Mouse (Mus musculus) neural tube, embryonic 15.5 days (tissue): ENCODE data around the gene Krt76. TPM values are rescaled to one million over a fixed set of nuclear protein-coding genes. Genes with fewer than 3 reads are reported as not detected.
A peak's percentile ranks its signal among the peaks of the same experiment; 100 is the strongest.

ENCODE experiments used
- ATAC-seq: fragments of 200-750 bp; cut with Nextera tagmentation; 2 replicates; pipeline ENCODE4 v1.8.0; 2017; ENCODE audit warnings: mild to moderate bottlenecking, moderate TSS enrichment, moderate library complexity; ENCODE audit not compliant: low FRiP score
- H3K27ac ChIP-seq: fragments of 300-500 bp; sonication (generic); replicated peaks from 2 replicates; pipeline ENCODE4 v1.5.1; 2015; ENCODE audit warnings: mild to moderate bottlenecking, inconsistent platforms
- H3K27me3 ChIP-seq: fragments of 300-500 bp; sonication (generic); replicated peaks from 2 replicates; pipeline ENCODE4 v1.6.1; 2015; ENCODE audit warnings: inconsistent platforms
- H3K36me3 ChIP-seq: fragments of 300-500 bp; sonication (generic); 2 replicates; pipeline ENCODE4 v1.6.1; 2015; ENCODE audit warnings: inconsistent platforms
- H3K4me1 ChIP-seq: fragments of 300-500 bp; sonication (generic); 2 replicates; pipeline ENCODE4 v1.6.1; 2015; ENCODE audit warnings: inconsistent platforms
- H3K4me2 ChIP-seq: fragments of 300-500 bp; sonication (generic); 2 replicates; pipeline ENCODE4 v1.6.1; 2015; ENCODE audit warnings: inconsistent platforms, mild to moderate bottlenecking, moderate library complexity
- H3K4me3 ChIP-seq: fragments of 300-500 bp; sonication (generic); replicated peaks from 2 replicates; pipeline ENCODE4 v1.5.1; 2015; ENCODE audit warnings: mild to moderate bottlenecking, inconsistent platforms
- H3K9ac ChIP-seq: fragments of 300-500 bp; sonication (generic); replicated peaks from 2 replicates; pipeline ENCODE4 v1.6.1; 2015; ENCODE audit warnings: mild to moderate bottlenecking, inconsistent platforms
- H3K9me3 ChIP-seq: fragments of 300-500 bp; sonication (generic); replicated peaks from 2 replicates; pipeline ENCODE4 v1.6.1; 2016; ENCODE audit warnings: inconsistent platforms
- WGBS: fragments of 180-500 bp; shearing (Covaris S2); methylation state at CpG from one replicate; pipeline ENCODE4 v1.1.7; 2015; ENCODE audit warnings: mixed read lengths; 5-methylcytosine and 5-hydroxymethylcytosine counted together
- polyA plus RNA-seq: library from polyadenylated mRNA; unstranded; fragments of >200 nt; fragmentation: Nextera tagmentation; extraction: Ambion mirVana; gene quantifications from 2 replicates; pipeline ENCODE4 v1.2.1, GENCODE M21; 2015

Gene Krt76
- polyA plus RNA-seq, 1 experiment from 2014 or later = not detected

DNA sequence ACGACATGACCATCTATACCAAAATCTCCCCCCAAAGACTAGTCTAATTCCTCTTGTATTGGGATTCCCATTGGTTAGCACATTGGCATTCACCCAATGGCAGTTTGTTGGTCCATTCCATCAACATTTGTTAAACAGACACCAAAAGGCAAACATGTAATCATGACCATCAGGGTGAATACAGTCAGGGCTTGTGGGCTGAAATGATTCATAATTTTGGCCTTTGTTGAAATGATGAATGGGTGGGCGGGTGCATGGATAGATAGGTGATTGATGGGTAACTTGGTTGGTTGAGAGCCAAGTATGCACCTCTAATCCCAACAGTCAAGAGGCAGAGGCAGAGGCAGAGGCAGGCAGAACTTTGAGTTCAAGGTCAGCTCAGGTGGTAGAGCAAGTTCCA lies 23.4 kb upstream of the Krt76 start:
- H3K36me3 ChIP-seq = no peaks in the 10 kb centered on the region

GRCm38 (mm10) chr15:101904849-101905248 lies 12.1 kb upstream of the Krt76 start:
- no peaks in the 10 kb centered on the region for H3K27me3 ChIP-seq
- no peak overlapping the region for H3K27ac ChIP-seq
- H3K4me1 ChIP-seq = peaks cover 4% of the 10 kb centered on the region
- H3K9me3 ChIP-seq = no peaks in the 10 kb centered on the region
- H3K4me2 ChIP-seq = no peak overlapping the region
- H3K4me3 ChIP-seq = no peak overlapping the region
- no peak for ATAC-seq
- 85% methylated on average over 5 of the region's 5 CpGs for WGBS
- no peak overlapping the region for H3K9ac ChIP-seq
- no peaks in the 10 kb centered on the region for H3K36me3 ChIP-seq

More for the DNA sequence above, 23.4 kb upstream of the Krt76 start:
- H3K4me3 ChIP-seq = no peak overlapping the region
- no peaks in the 10 kb centered on the region for H3K4me1 ChIP-seq
- H3K27me3 ChIP-seq = no peaks in the 10 kb centered on the region
- H3K9ac ChIP-seq = no peak overlapping the region
- H3K27ac ChIP-seq = no peak overlapping the region
- no peak overlapping the region for H3K4me2 ChIP-seq
- ATAC-seq = no peak
- WGBS = 80% methylated on average over 2 of the region's 2 CpGs
- no peaks in the 10 kb centered on the region for H3K9me3 ChIP-seq

DNA sequence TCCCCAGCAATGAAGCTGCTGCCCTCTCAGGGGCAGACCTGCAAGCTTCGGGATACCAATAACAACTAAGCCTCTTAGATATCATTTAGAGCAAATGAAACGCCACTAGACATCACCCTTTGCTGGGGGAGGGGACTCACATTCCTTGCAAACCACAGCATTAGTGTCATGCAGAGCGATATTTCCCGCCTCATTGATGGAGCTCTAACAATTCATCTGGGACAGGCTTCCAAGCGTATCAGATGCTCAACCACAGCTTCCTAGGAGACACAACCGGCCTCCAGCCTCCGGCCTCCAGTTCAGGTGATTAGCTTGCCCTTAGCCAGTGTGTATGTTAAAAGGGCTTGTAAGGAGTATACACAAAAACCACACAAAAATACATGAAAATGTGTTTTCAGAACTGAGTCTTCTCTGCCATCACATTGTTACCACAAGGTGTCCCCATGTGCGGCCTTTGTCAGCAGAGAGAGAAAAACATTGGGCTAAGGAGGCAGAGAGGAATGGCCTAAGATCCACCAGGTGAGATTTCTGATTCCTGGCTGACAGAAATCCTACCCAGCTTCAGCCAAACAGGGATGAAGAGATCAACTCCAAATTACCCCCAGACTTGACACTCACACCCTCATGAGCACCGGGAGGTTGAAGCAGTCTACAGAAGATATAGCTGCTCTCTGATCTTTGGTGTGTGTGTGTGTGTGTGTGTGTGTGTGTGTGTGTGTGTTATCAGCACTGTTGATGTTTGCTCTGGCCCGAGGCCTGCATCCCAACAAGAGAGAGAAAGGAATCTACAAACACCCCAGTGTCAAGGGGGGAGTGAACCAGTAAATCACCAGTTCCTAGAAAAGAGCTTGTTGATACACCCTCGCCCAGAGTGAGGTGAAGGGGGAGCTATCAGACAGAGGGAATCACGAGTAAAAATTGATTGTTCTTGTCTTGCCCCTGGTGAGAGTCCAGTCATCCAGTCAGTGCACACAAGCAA lies 9.7 kb upstream of the Krt76 start:
- Histone ChIP-seq H3K27ac (no peak overlapping the region), H3K36me3 (no peaks in the 10 kb centered on the region), H3K4me2 (no peak overlapping the region), H3K9me3 (no peaks in the 10 kb centered on the region), H3K27me3 (no peaks in the 10 kb centered on the region), H3K9ac (no peak overlapping the region), H3K4me1 (peaks cover 4% of the 10 kb centered on the region), H3K4me3 (no peak overlapping the region)
- no peak for ATAC-seq
- WGBS = 62% methylated on average over 12 of the region's 12 CpGs

DNA sequence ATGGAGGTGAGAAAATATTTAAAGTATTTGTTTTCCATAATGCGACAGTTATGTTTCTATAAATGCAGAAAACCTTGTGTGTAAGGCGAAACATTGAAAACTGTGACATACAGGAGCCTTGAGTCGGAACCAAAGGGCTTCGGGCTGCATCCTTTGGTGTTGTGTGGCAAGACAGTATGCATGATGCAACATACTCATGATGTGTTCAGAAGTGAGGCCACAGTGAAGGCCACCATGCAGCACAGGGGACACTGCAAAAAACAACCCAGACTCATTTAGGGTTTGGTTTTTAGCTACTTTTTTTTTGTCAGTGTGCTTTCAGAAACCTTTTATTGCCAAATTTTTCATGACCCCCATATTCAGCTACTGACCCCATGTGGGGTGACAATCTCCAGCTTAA lies 2.5 kb upstream of the Krt76 start:
- Histone ChIP-seq H3K9ac (no peak overlapping the region), H3K4me1 (no peaks in the 10 kb centered on the region), H3K4me3 (no peak overlapping the region), H3K27ac (no peak overlapping the region), H3K4me2 (no peak overlapping the region), H3K27me3 (no peaks in the 10 kb centered on the region), H3K36me3 (no peaks in the 10 kb centered on the region), H3K9me3 (no peaks in the 10 kb centered on the region)
- 95% methylated on average over 4 of the region's 4 CpGs for WGBS
- ATAC-seq = no peak

DNA sequence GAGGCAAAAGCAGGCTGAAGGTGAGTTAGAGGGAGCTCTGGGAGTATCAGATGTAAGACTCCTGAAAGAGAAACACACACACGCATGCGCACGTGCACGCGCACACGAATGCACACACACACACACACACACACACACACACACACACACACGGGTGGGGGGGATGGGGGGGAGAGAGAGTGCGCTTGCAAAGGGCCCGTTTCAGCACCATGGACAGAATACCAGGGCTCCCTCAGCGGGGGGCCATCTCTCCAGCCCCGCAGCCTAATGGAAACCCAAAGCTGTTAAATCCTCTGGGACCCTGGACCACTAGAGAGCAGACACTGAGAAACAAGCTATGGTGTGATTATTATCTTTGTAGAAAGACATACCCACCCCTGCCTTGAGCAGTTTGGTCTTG lies 12.9 kb downstream of the Krt76 start:
- H3K4me2 ChIP-seq = no peak overlapping the region

GRCm38 (mm10) chr15:101878041-101878440 lies 14.7 kb downstream of the Krt76 start:
- no peak overlapping the region for H3K4me3 ChIP-seq
- no peak overlapping the region for H3K27ac ChIP-seq
- H3K4me1 ChIP-seq = no peaks in the 10 kb centered on the region
- no peak overlapping the region for H3K9ac ChIP-seq
- no peak overlapping the region for H3K4me2 ChIP-seq
- no peaks in the 10 kb centered on the region for H3K9me3 ChIP-seq
- H3K36me3 ChIP-seq = no peaks in the 10 kb centered on the region
- H3K27me3 ChIP-seq = no peaks in the 10 kb centered on the region
- 65% methylated on average over 2 of the region's 2 CpGs for WGBS
- no peak for ATAC-seq

More for the DNA sequence above, 12.9 kb downstream of the Krt76 start:
- Histone ChIP-seq H3K36me3 (no peaks in the 10 kb centered on the region), H3K27me3 (no peaks in the 10 kb centered on the region), H3K9ac (no peak overlapping the region), H3K27ac (no peak overlapping the region), H3K9me3 (no peaks in the 10 kb centered on the region), H3K4me1 (no peaks in the 10 kb centered on the region), H3K4me3 (no peak overlapping the region)
- ATAC-seq = no peak
- 34% methylated on average over 11 of the region's 11 CpGs for WGBS

DNA sequence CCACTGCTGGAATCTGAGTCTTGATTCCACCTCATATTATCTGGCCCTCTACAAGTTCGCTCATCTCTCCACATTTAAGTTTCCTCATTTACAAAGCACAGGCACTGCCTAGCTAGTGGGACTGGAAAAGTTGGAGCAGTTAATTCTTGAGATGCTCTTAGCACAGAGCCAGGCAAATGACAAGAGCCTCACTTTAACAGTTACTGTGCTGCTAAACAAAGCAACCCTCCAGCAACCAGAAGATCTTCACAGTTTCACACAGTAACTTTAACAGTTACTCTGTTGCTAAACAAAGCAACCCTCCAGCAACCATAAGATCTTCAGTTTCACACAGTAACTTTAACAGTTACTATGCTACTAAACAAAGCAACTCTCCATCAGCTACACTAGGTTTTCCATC lies 18.3 kb downstream of the Krt76 start:
- H3K4me2 ChIP-seq = no peak overlapping the region
- no peak overlapping the region for H3K27ac ChIP-seq
- no peak for ATAC-seq
- no peak overlapping the region for H3K4me3 ChIP-seq
- no peak overlapping the region for H3K9ac ChIP-seq
- 85% methylated on average over 1 of the region's 1 CpGs for WGBS
- H3K4me1 ChIP-seq = peaks cover 5% of the 10 kb centered on the region; the same call in 1 of the 2 replicates
- H3K9me3 ChIP-seq = no peaks in the 10 kb centered on the region
- no peaks in the 10 kb centered on the region for H3K27me3 ChIP-seq
- no peaks in the 10 kb centered on the region for H3K36me3 ChIP-seq

- Histone ChIP-seq H3K27ac (no peak overlapping the region), H3K4me3 (no peak overlapping the region), H3K4me1 (peaks cover 9% of the 10 kb centered on the region; the same call in 1 of the 2 replicates), H3K36me3 (no peaks in the 10 kb centered on the region), H3K9me3 (no peaks in the 10 kb centered on the region), H3K27me3 (no peaks in the 10 kb centered on the region), H3K9ac (no peak overlapping the region), H3K4me2 (no peak overlapping the region)
- 39% methylated on average over 4 of the region's 4 CpGs for WGBS
- no peak for ATAC-seq
Observed at GRCm38 (mm10) chr15:101873231-101873630, 19.5 kb downstream of the Krt76 start.

DNA sequence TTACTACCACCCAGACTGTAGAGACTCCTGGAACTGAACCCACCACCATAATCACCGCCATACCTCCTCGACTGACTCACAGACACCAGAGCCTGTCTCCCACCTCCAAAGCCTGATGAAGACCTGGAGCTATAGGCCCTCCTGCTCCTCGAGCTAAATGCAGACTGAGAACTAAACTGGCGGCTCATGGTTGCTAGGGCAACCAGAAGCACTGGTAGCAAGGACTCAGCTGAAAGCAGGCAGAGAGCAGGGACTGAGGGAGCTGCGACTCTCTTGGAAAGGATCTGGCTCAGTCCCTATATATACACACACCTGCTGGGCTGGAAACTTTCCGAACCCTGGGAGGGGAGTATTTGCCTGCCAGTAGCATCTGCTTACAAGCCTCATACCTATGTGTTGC lies 23.3 kb downstream of the Krt76 start, which contains the start of gene Krt77:
Gene Krt77, minus strand, starts transcription at position 275 of the 400 bp plus-strand sequence.
- 35% methylated on average over 6 of the region's 6 CpGs for WGBS
- H3K9me3 ChIP-seq = no peaks in the 10 kb centered on the region
- peak; percentile 47 for ATAC-seq

GRCm38 (mm10) chr15:101866754-101867153 lies 26.0 kb downstream of the Krt76 start:
- no peak overlapping the region for H3K4me3 ChIP-seq
- peaks cover 2% of the 10 kb centered on the region for H3K27me3 ChIP-seq
- H3K9me3 ChIP-seq = no peaks in the 10 kb centered on the region
- ATAC-seq = no peak
- H3K36me3 ChIP-seq = no peaks in the 10 kb centered on the region
- 83% methylated on average over 7 of the region's 7 CpGs for WGBS
- H3K9ac ChIP-seq = no peak overlapping the region
- peaks cover 9% of the 10 kb centered on the region; the same call in 1 of the 2 replicates for H3K4me1 ChIP-seq
- no peak overlapping the region for H3K4me2 ChIP-seq
- no peak overlapping the region for H3K27ac ChIP-seq

More for the DNA sequence above, 23.3 kb downstream of the Krt76 start, which contains the start of gene Krt77:
- H3K27ac ChIP-seq = no peak within 1 kb of the TSS
- peaks cover 9% of the 10 kb centered on the region; the same call in 1 of the 2 replicates for H3K4me1 ChIP-seq
- no peak within 1 kb of the TSS for H3K4me2 ChIP-seq
- no peaks in the 10 kb centered on the region for H3K27me3 ChIP-seq
- H3K4me3 ChIP-seq = no peak within 1 kb of the TSS
- no peak within 1 kb of the TSS for H3K9ac ChIP-seq
- H3K36me3 ChIP-seq = no peaks in the 10 kb centered on the region

- no peak for ATAC-seq
- no peaks in the 10 kb centered on the region for H3K9me3 ChIP-seq
- no peak overlapping the region for H3K9ac ChIP-seq
- no peak overlapping the region for H3K27ac ChIP-seq
- H3K36me3 ChIP-seq = no peaks in the 10 kb centered on the region
- H3K4me3 ChIP-seq = peak overlapping the region; percentile 48
- peaks cover 20% of the 10 kb centered on the region for H3K4me1 ChIP-seq
- peaks cover 41% of the 10 kb centered on the region for H3K27me3 ChIP-seq
- peak overlapping the region; percentile 90 for H3K4me2 ChIP-seq
- WGBS = 57% methylated on average over 13 of the region's 13 CpGs
Observed at GRCm38 (mm10) chr15:101860421-101861130, 32.1 kb downstream of the Krt76 start.
